Comparison of ENCODE assay signal across 23 mouse cellular contexts in the genomic region with DNA sequence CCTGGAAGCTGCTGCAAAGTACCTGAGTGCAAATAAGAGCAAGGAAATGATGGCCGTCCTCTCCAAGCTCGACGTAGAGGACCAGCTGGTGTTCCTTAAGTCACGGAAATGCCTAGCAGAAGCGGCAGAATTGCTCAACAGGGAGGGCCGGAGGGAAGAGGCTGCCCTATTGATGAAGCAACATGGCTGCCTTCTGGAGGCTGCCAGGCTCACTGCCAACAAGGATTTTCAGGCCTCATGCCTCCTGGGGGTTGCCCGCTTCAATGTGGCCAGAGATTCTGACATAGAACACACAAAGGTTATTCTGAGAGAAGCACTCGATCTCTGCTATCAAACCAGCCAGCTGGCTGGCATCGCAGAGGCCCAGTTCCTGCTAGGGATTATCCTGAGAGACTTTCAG. TPM values are rescaled to one million over a fixed set of nuclear protein-coding genes. Genes with fewer than 3 reads are reported as not detected.
DNase-seq lines count a peak whose midpoint lies in the region; ATAC-seq lines count a peak whose summit lies in the region.
"Had no signal": no experiment of that assay in that cellular context is flagged by ENCODE, and none has a peak within 500 bp of the region (broad histone marks: within the 10 kb centered on the region; RNA-seq: fewer than 3 reads in every experiment).

No protein-coding gene starts in this region.

- no peaks in the 10 kb centered on the region for H3K27me3 ChIP-seq in midbrain, embryonic 14.5 days (ENCODE audit: control insufficient read depth, insufficient read depth, low read length)
- H3K27me3 ChIP-seq in midbrain, embryonic 16.5 days (ENCODE audit: control insufficient read depth, insufficient read depth, low read depth, low read length), result no peaks in the 10 kb centered on the region
- H3K27me3 ChIP-seq in kidney, embryonic 16.5 days (ENCODE audit: insufficient read depth, low read length), result no peaks in the 10 kb centered on the region
- H3K27me3 ChIP-seq: hindbrain, embryonic 15.5 days; kidney, embryonic 15.5 days; limb, embryonic 12.5 days; liver, embryonic 12.5 days; lung, embryonic 15.5 days; neural tube, embryonic 13.5 days; stomach, embryonic 15.5 days had no signal

- no peak overlapping the region for H3K27ac ChIP-seq in midbrain, embryonic 14.5 days (replicated peaks; ENCODE audit: low read depth, low read length)
- H3K27ac ChIP-seq in midbrain, embryonic 16.5 days (ENCODE audit: low read length), result no peak overlapping the region
- no peak overlapping the region for H3K27ac ChIP-seq in kidney, embryonic 16.5 days (ENCODE audit: low read length)
- H3K27ac ChIP-seq: forebrain, embryonic 10.5 days; heart, embryonic 13.5 days; hindbrain, embryonic 15.5 days; kidney, embryonic 15.5 days; limb, embryonic 12.5 days; liver, embryonic 12.5 days; lung, embryonic 15.5 days; neural tube, embryonic 13.5 days; stomach, embryonic 15.5 days had no signal

- DNase-seq in adrenal gland, adult (ENCODE audit: inconsistent age in 2 of 2, low spot score in 1 of 2), result peak; percentile 14 to 55
- no peak for DNase-seq in adrenal gland, postnatal 4 days (ENCODE audit: low spot score in 2 of 2)
- peak; percentile 29 for DNase-seq in midbrain, embryonic 14.5 days
- DNase-seq in adrenal gland, postnatal 25 days, result peak; percentile 32
- peak; percentile 13 to 54 for DNase-seq in lung, postnatal 4 days
- DNase-seq in layer of hippocampus, postnatal 36 days, result no peak
- DNase-seq: cerebellum, adult 11 months; heart, postnatal 36 days; thymus, adult 2 months had no signal

- ATAC-seq in midbrain, embryonic 14.5 days (ENCODE audit: low FRiP score, low TSS enrichment), result no peak
- no peak for ATAC-seq in midbrain, embryonic 16.5 days
- ATAC-seq in kidney, embryonic 16.5 days (ENCODE audit: low FRiP score, low TSS enrichment), result no peak
- ATAC-seq: activated CD4-positive, CD25-positive, alpha-beta regulatory T cell, adult 4 months; CD4-positive, CD25-positive, alpha-beta regulatory T cell, adult 4 months; intestine, embryonic 16.5 days; liver, embryonic 12.5 days had no signal

- H3K4me1 ChIP-seq in midbrain, embryonic 14.5 days (ENCODE audit: control insufficient read depth, insufficient read depth, low read length), result no peaks in the 10 kb centered on the region
- H3K4me1 ChIP-seq in midbrain, embryonic 16.5 days (ENCODE audit: control insufficient read depth, insufficient read depth, low read length), result no peaks in the 10 kb centered on the region
- H3K4me1 ChIP-seq in kidney, embryonic 16.5 days (ENCODE audit: insufficient read depth, low read length), result 0 out of 2 replicates have a peak, but pooled peaks cover 4% of the 10 kb centered on the region
- H3K4me1 ChIP-seq: forebrain, embryonic 10.5 days; heart, embryonic 13.5 days; hindbrain, embryonic 15.5 days; kidney, embryonic 15.5 days; limb, embryonic 12.5 days; liver, embryonic 12.5 days; lung, embryonic 15.5 days; neural tube, embryonic 13.5 days; stomach, embryonic 15.5 days had no signal

- no peaks in the 10 kb centered on the region for H3K9me3 ChIP-seq in midbrain, embryonic 14.5 days (ENCODE audit: control insufficient read depth, low read length)
- H3K9me3 ChIP-seq in midbrain, embryonic 16.5 days (replicated peaks; ENCODE audit: control insufficient read depth, low read length, poor library complexity, severe bottlenecking), result no peaks in the 10 kb centered on the region
- no peaks in the 10 kb centered on the region for H3K9me3 ChIP-seq in kidney, embryonic 16.5 days (ENCODE audit: low read length)
- H3K9me3 ChIP-seq: forebrain, embryonic 10.5 days; heart, embryonic 13.5 days; hindbrain, embryonic 15.5 days; kidney, embryonic 15.5 days; limb, embryonic 12.5 days; liver, embryonic 12.5 days; lung, embryonic 15.5 days; neural tube, embryonic 13.5 days; stomach, embryonic 15.5 days had no signal

- 74% methylated on average over 9 of the region's 9 CpGs for WGBS in midbrain, embryonic 14.5 days
- WGBS in midbrain, embryonic 16.5 days, result 61% methylated on average over 9 of the region's 9 CpGs
- WGBS in kidney, embryonic 16.5 days, result 82% methylated on average over 9 of the region's 9 CpGs

- H3K36me3 ChIP-seq in midbrain, embryonic 14.5 days (ENCODE audit: control insufficient read depth, insufficient read depth, low read length), result peaks cover 23% of the 10 kb centered on the region
- peaks cover 13% of the 10 kb centered on the region; the same call in 1 of the 2 replicates for H3K36me3 ChIP-seq in midbrain, embryonic 16.5 days (ENCODE audit: control insufficient read depth, insufficient read depth, low read length)
- H3K36me3 ChIP-seq in kidney, embryonic 16.5 days (ENCODE audit: insufficient read depth, low read length), result no peaks in the 10 kb centered on the region
- H3K36me3 ChIP-seq: forebrain, embryonic 10.5 days; heart, embryonic 13.5 days; kidney, embryonic 15.5 days; limb, embryonic 12.5 days; liver, embryonic 12.5 days; lung, embryonic 15.5 days; neural tube, embryonic 13.5 days; stomach, embryonic 15.5 days had no signal

- H3K4me2 ChIP-seq in midbrain, embryonic 14.5 days (ENCODE audit: low read length), result no peak overlapping the region
- H3K4me2 ChIP-seq in midbrain, embryonic 16.5 days (ENCODE audit: low read length), result no peak overlapping the region
- no peak overlapping the region for H3K4me2 ChIP-seq in kidney, embryonic 16.5 days (replicated peaks; ENCODE audit: low read depth, low read length)
- H3K4me2 ChIP-seq: heart, embryonic 13.5 days; hindbrain, embryonic 15.5 days; kidney, embryonic 15.5 days; limb, embryonic 12.5 days; liver, embryonic 12.5 days; lung, embryonic 15.5 days; neural tube, embryonic 13.5 days; stomach, embryonic 15.5 days had no signal

- H3K4me3 ChIP-seq in midbrain, embryonic 14.5 days (replicated peaks; ENCODE audit: low read depth, low read length), result no peak overlapping the region
- no peak overlapping the region for H3K4me3 ChIP-seq in midbrain, embryonic 16.5 days (ENCODE audit: low read depth, low read length)
- H3K4me3 ChIP-seq in kidney, embryonic 16.5 days (ENCODE audit: low read length), result no peak overlapping the region
- H3K4me3 ChIP-seq: forebrain, embryonic 10.5 days; heart, embryonic 13.5 days; hindbrain, embryonic 15.5 days; kidney, embryonic 15.5 days; limb, embryonic 12.5 days; liver, embryonic 12.5 days; lung, embryonic 15.5 days; neural tube, embryonic 13.5 days; stomach, embryonic 15.5 days had no signal

- H3K9ac ChIP-seq in midbrain, embryonic 14.5 days (replicated peaks; ENCODE audit: low read length), result no peak overlapping the region
- no peak overlapping the region for H3K9ac ChIP-seq in midbrain, embryonic 16.5 days (ENCODE audit: low read depth, low read length)
- H3K9ac ChIP-seq in kidney, embryonic 16.5 days (replicated peaks; ENCODE audit: low read length), result no peak overlapping the region
- H3K9ac ChIP-seq: heart, embryonic 13.5 days; hindbrain, embryonic 15.5 days; kidney, embryonic 15.5 days; limb, embryonic 12.5 days; liver, embryonic 12.5 days; lung, embryonic 15.5 days; neural tube, embryonic 13.5 days; stomach, embryonic 15.5 days had no signal

RNA-seq across cellular contexts. Expression of a gene that starts 48.9 kb away (rescaled TPM):
- total RNA-seq in adrenal gland, postnatal 4 days (2021), result 1 to 10 TPM; 1.5 to 3.4 TPM
- 3.4 and 4.3 TPM in 2 replicates for polyA plus RNA-seq in midbrain, embryonic 14.5 days (2014; fragmentation: Nextera tagmentation; extraction: Ambion mirVana)
- 7.0 and 7.5 TPM in 2 replicates for polyA plus RNA-seq in midbrain, embryonic 16.5 days (2015; fragmentation: Nextera tagmentation; extraction: Ambion mirVana)
- 1.4 and 1.7 TPM in 2 replicates for total RNA-seq in adrenal gland, postnatal 25 days (2021)
- 10 to 100 TPM; 16.0 to 16.5 TPM for total RNA-seq in layer of hippocampus, postnatal 36 days (2021)
- polyA plus RNA-seq in kidney, embryonic 16.5 days (2015; fragmentation: Nextera tagmentation; extraction: Ambion mirVana), result 5.4 and 6.0 TPM in 2 replicates
- polyA plus RNA-seq: activated CD4-positive, CD25-positive, alpha-beta regulatory T cell, adult 4 months; CD4-positive, CD25-positive, alpha-beta regulatory T cell, adult 4 months had no signal

Comparison
In these comparisons a context has a peak if more than half of its experiments do, and no peak if none do; other contexts are left out.
1. DNase-seq: peak in adrenal gland, adult (2 of 2), midbrain, embryonic 14.5 days (single experiment), adrenal gland, postnatal 25 days (single experiment) and lung, postnatal 4 days (2 of 2); none in adrenal gland, postnatal 4 days (0 of 2) and layer of hippocampus, postnatal 36 days (0 of 2).